Mouse (Mus musculus) intestine, postnatal 0 days (tissue): ENCODE measurements around the gene Echdc3. TPM values are rescaled to one million over a fixed set of nuclear protein-coding genes. Genes with fewer than 3 reads are reported as not detected.

Experiments
- ATAC-seq: fragments of 200-750 bp; cut with Nextera tagmentation; 2 replicates; pipeline ENCODE4 v1.8.0; 2017; ENCODE audit warnings: mild to moderate bottlenecking, moderate TSS enrichment, moderate library complexity
- H3K27ac ChIP-seq: fragments of 300-500 bp; sonication (generic); 2 replicates; pipeline ENCODE4 v1.5.1; 2014; ENCODE audit warnings: mild to moderate bottlenecking, low read depth, low read length, moderate library complexity
- H3K27me3 ChIP-seq: fragments of 300-500 bp; sonication (generic); replicated peaks from 2 replicates; pipeline ENCODE4 v1.6.1; 2014; ENCODE audit warnings: low read length, mixed read lengths; ENCODE audit not compliant: control insufficient read depth, insufficient read depth
- H3K36me3 ChIP-seq: fragments of 300-500 bp; sonication (generic); 2 replicates; pipeline ENCODE4 v1.6.1; 2014; ENCODE audit warnings: mild to moderate bottlenecking, moderate library complexity; ENCODE audit not compliant: control insufficient read depth, insufficient read depth
- H3K4me1 ChIP-seq: fragments of 300-500 bp; sonication (generic); replicated peaks from 2 replicates; pipeline ENCODE4 v1.6.1; 2014; ENCODE audit warnings: antibody characterized with exemption, low read length, mixed read lengths; ENCODE audit not compliant: control insufficient read depth, insufficient read depth
- H3K4me2 ChIP-seq: fragments of 300-500 bp; sonication (generic); replicated peaks from 2 replicates; pipeline ENCODE4 v1.6.1; 2014; ENCODE audit warnings: low read depth, mild to moderate bottlenecking, moderate library complexity
- H3K4me3 ChIP-seq: fragments of 300-500 bp; sonication (generic); 2 replicates; pipeline ENCODE4 v1.5.1; 2014; ENCODE audit warnings: low read depth, low read length
- H3K9ac ChIP-seq: fragments of 300-500 bp; sonication (generic); 2 replicates; pipeline ENCODE4 v1.6.1; 2014; ENCODE audit warnings: mild to moderate bottlenecking, low read depth, low read length
- H3K9me3 ChIP-seq: fragments of 300-500 bp; sonication (generic); 2 replicates; pipeline ENCODE4 v1.6.1; 2016; ENCODE audit warnings: mixed run types; ENCODE audit not compliant: control insufficient read depth
- CTCF ChIP-seq: sonication (generic); IDR thresholded peaks from 2 replicates; pipeline ENCODE4 v1.5.1; 2016; ENCODE audit warnings: low read depth, mild to moderate bottlenecking, control low read depth, antibody characterized with exemption, moderate library complexity
- WGBS: fragments of 180-500 bp; shearing (Covaris S2); extraction: QIAGEN DNeasy Blood & Tissue Kit; methylation state at CpG from one replicate; pipeline ENCODE4 v1.1.7; 2014; 5-methylcytosine and 5-hydroxymethylcytosine counted together
- polyA plus RNA-seq: library from polyadenylated mRNA; unstranded; fragments of >200 nt; fragmentation: Nextera tagmentation; extraction: Ambion mirVana; gene quantifications from 2 replicates; pipeline ENCODE4 v1.2.1, GENCODE M21; 2015

The Echdc3 gene
- polyA plus RNA-seq, 1 experiment from 2014 or later = 3.1 TPM

DNA sequence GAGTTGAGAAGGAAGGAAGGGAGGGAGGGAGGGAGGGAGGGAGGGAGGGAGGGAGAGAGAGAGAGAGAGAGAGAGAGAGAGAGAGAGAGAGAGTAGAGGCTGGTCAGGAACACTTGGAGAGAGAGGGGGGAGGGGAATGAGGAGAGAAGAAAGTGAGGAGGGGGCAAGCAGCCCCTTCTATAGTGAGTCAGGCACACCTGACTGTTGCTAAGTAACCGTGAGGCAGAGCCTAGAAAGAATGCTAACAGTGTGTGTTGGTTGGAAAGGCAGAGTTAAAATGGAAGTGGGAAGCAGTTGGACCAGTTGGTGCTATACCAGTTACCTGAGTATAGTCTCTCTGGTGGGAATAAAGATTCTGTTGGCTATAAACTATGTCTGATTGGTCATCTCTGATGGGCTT lies 27.2 kb upstream of the Echdc3 start:
- Histone ChIP-seq H3K36me3 (no peaks in the 10 kb centered on the region), H3K27ac (no peak overlapping the region), H3K27me3 (no peaks in the 10 kb centered on the region), H3K4me2 (no peak overlapping the region), H3K4me1 (no peaks in the 10 kb centered on the region), H3K9ac (no peak overlapping the region), H3K9me3 (no peaks in the 10 kb centered on the region), H3K4me3 (no peak overlapping the region)
- WGBS = 67% methylated on average over 1 of the region's 1 CpGs
- TF ChIP-seq CTCF = no peak
- ATAC-seq = no peak

DNA sequence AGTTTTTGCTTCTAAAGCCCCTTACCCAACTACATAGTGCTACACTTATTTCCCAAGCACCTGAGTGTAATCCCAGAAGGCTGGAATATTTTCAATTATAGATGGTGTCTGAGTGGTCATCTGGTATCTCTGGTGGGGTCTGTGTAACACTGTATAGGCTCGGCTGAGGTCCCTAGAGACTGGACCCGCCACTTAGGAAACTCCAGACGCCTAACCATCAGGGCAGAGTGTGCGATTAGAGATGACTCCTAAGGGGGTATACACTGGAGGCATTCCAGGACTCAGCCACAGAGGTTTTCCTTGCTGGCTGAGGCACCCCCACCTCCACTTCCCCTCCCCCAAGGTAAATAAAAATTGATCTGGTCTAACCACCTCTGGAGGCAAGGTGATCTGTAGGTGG lies 26.5 kb upstream of the Echdc3 start:
- no peak for ATAC-seq

DNA sequence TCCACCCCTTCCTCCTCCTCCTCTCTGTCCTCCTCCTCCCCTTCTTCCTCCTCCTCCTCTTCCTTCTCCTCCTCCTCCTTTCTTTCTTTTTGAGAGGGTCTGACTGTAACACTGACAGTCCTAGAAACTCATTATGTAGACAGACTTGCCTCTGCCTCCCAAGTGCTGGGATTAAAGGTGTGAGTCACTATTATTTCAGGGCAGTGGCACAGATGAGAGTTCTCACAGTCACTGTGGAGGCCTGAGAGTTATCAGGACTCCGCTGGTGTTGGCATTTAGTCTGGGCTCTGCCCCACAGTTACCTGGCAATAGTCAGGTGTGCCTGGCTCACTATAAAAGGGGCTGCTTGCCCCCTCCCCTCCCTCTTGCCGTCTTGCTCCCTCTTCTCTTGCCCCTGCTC lies 25.8 kb upstream of the Echdc3 start:
- H3K36me3 ChIP-seq = no peaks in the 10 kb centered on the region
- no peak overlapping the region for H3K27ac ChIP-seq
- no peak for TF ChIP-seq CTCF
- 49% methylated on average over 2 of the region's 2 CpGs for WGBS
- no peak overlapping the region for H3K4me3 ChIP-seq
- no peak for ATAC-seq
- no peaks in the 10 kb centered on the region for H3K9me3 ChIP-seq
- H3K27me3 ChIP-seq = no peaks in the 10 kb centered on the region
- H3K9ac ChIP-seq = no peak overlapping the region
- H3K4me1 ChIP-seq = no peaks in the 10 kb centered on the region
- H3K4me2 ChIP-seq = no peak overlapping the region

More for the DNA sequence above, 26.5 kb upstream of the Echdc3 start:
- Histone ChIP-seq H3K4me2 (no peak overlapping the region), H3K27ac (no peak overlapping the region), H3K36me3 (no peaks in the 10 kb centered on the region), H3K4me3 (no peak overlapping the region), H3K9me3 (no peaks in the 10 kb centered on the region), H3K4me1 (no peaks in the 10 kb centered on the region), H3K9ac (no peak overlapping the region), H3K27me3 (no peaks in the 10 kb centered on the region)
- 64% methylated on average over 4 of the region's 4 CpGs for WGBS
- no peak for TF ChIP-seq CTCF

DNA sequence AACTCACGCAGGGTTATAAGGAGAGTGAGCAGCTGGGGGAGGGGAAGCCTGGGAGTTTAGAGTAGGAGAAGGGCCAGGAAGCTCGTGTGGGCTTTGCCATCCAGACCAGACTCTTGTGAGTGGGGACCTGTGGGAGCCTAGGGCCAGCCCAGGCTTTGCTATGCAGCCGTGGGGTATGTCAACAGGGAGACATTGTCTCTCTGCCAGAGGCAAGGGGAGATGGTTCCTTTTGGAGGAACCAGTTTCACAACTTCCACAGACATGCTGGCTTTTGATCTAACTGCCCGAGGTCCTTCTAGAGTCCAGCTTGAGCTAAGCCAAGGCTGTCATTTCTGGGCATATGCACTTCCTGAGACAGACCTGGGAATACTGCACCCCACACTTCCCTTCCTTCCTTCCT lies 25.4 kb upstream of the Echdc3 start:
- WGBS = 37% methylated on average over 4 of the region's 4 CpGs
- Histone ChIP-seq H3K4me3 (no peak overlapping the region), H3K27ac (no peak overlapping the region), H3K36me3 (no peaks in the 10 kb centered on the region), H3K4me1 (no peaks in the 10 kb centered on the region), H3K4me2 (no peak overlapping the region), H3K9ac (no peak overlapping the region), H3K27me3 (no peaks in the 10 kb centered on the region), H3K9me3 (no peaks in the 10 kb centered on the region)
- ATAC-seq = no peak
- no peak for TF ChIP-seq CTCF

DNA sequence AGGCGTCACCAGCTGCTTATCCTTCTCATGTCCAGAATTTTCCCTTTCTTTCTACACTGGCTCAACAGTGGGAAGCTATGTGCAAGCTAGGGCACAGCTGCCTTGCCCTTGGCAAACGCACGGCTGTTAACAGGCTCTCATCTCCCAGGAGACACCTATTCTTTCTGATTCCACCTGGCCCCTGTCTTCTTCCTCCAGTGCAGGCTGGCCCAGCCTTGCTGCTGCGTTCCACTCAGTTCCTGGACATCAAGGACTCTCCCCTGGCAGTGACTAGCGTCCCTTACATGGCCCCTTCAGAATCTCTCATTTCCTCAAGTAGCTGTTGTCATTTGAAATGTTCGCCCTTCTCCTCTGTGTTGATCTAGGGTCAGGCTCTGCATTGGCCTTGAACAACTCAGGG lies 20.5 kb upstream of the Echdc3 start:
- H3K9ac ChIP-seq = no peak overlapping the region
- H3K4me3 ChIP-seq = no peak overlapping the region
- no peak overlapping the region for H3K27ac ChIP-seq
- no peak overlapping the region for H3K4me2 ChIP-seq
- no peaks in the 10 kb centered on the region for H3K36me3 ChIP-seq
- no peaks in the 10 kb centered on the region for H3K4me1 ChIP-seq
- H3K9me3 ChIP-seq = no peaks in the 10 kb centered on the region
- WGBS = 58% methylated on average over 6 of the region's 6 CpGs
- TF ChIP-seq CTCF = no peak
- ATAC-seq = no peak
- H3K27me3 ChIP-seq = no peaks in the 10 kb centered on the region

DNA sequence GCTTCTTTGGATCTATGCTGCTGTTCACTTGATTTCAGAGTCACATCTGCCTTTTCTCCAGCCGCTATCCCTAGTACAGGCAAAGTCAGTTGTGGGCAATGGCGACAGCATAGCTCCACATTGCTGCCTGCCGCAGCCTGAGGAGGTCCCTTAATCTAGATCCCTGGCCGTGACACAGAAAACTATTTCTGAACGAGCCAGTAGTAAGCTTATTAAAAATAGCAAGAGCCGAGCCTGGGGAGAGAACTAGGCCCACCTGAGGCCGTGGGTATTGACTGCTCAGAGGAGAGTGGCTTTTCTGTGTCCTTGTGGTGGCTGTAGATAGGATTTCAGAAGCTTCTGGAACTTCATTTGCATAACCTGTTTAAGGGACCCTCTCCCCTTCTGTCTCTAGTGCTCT lies 19.9 kb upstream of the Echdc3 start:
- no peak for TF ChIP-seq CTCF
- no peak for ATAC-seq
- Histone ChIP-seq H3K9me3 (no peaks in the 10 kb centered on the region), H3K4me3 (no peak overlapping the region), H3K27me3 (no peaks in the 10 kb centered on the region), H3K36me3 (no peaks in the 10 kb centered on the region), H3K4me1 (no peaks in the 10 kb centered on the region), H3K9ac (no peak overlapping the region), H3K4me2 (no peak overlapping the region), H3K27ac (no peak overlapping the region)
- WGBS = 84% methylated on average over 7 of the region's 7 CpGs

DNA sequence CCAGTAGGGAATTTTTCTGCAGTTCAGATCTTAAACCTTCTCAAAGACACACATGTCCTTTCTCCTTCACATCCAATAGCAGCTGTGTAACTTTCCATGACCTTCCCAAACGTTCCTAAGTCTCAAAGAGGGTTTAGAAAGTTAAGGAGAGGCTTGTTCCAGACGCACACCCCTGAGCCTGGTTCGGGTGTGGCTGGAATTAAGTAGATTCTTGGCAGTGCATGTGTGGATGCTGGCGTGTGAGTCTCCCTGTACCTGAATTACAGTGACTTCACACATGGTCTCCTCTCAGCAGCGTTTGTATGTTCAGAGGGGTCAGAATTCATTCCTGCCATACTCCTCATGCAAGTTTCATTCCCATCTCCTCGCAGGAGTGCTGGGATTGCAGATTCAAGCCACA lies 18.0 kb upstream of the Echdc3 start:
- H3K4me2 ChIP-seq = no peak overlapping the region
- TF ChIP-seq CTCF = no peak
- H3K27me3 ChIP-seq = no peaks in the 10 kb centered on the region
- no peaks in the 10 kb centered on the region for H3K9me3 ChIP-seq
- no peaks in the 10 kb centered on the region for H3K4me1 ChIP-seq
- H3K27ac ChIP-seq = no peak overlapping the region
- 70% methylated on average over 6 of the region's 6 CpGs for WGBS
- H3K4me3 ChIP-seq = no peak overlapping the region
- ATAC-seq = no peak
- no peaks in the 10 kb centered on the region for H3K36me3 ChIP-seq
- H3K9ac ChIP-seq = no peak overlapping the region
